Mouse (Mus musculus): Measurements from ENCODE around the gene Mrps23. TPM values are rescaled to one million over a fixed set of nuclear protein-coding genes. Genes with fewer than 3 reads are reported as not detected.
A peak's percentile ranks its signal among the peaks of the same experiment; 100 is the strongest.

The Mrps23 gene
- polyA plus RNA-seq, 1 experiment from 2014 or later: 66.6 TPM

DNA sequence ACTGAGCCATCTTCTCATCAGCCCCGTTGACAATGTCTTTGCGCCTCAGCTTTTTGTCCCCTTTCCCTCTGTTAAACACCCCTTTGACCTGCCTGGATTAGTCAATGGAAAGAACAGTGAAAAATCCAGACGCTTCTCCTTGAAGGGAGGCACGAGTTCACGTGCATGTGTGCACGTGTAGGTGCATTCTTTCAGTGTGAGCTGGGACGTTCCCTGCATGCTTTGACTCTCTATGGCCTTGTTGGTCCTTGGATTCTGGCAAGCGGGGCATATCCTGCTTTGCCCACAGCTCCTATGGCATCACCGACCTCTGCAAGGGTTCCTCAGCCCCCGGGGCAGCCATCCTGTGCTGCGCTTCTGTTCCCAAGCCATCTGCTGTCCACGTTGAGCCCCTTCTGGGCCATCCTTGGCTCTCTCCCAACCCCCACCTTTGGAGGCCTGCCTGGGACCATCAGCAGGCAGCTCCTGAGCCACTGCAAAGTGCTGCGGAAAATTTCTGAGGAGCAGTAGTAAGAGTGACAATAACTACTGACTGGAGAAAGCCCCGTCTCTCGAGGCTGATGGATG lies 32.2 kb upstream of the Mrps23 start:
- H3K4me2 ChIP-seq (replicated peaks; ENCODE audit: low read depth, low read length): no peak overlapping the region
- no peaks in the 10 kb centered on the region for H3K27me3 ChIP-seq (ENCODE audit: insufficient read depth, low read length)
- H3K36me3 ChIP-seq (ENCODE audit: insufficient read depth, low read length): 0 out of 2 replicates have a peak, but pooled peaks cover 2% of the 10 kb centered on the region
- no peak overlapping the region for H3K4me3 ChIP-seq (ENCODE audit: low read length)
- H3K4me1 ChIP-seq (ENCODE audit: insufficient read depth, low read length): peaks cover 26% of the 10 kb centered on the region
- WGBS: 73% methylated on average over 15 of the region's 15 CpGs
- no peak overlapping the region for H3K9ac ChIP-seq (replicated peaks; ENCODE audit: low read length)
- H3K9me3 ChIP-seq (ENCODE audit: low read length): no peaks in the 10 kb centered on the region
- ATAC-seq (ENCODE audit: low FRiP score, low TSS enrichment): no peak
- no peak overlapping the region for H3K27ac ChIP-seq (ENCODE audit: low read length)

DNA sequence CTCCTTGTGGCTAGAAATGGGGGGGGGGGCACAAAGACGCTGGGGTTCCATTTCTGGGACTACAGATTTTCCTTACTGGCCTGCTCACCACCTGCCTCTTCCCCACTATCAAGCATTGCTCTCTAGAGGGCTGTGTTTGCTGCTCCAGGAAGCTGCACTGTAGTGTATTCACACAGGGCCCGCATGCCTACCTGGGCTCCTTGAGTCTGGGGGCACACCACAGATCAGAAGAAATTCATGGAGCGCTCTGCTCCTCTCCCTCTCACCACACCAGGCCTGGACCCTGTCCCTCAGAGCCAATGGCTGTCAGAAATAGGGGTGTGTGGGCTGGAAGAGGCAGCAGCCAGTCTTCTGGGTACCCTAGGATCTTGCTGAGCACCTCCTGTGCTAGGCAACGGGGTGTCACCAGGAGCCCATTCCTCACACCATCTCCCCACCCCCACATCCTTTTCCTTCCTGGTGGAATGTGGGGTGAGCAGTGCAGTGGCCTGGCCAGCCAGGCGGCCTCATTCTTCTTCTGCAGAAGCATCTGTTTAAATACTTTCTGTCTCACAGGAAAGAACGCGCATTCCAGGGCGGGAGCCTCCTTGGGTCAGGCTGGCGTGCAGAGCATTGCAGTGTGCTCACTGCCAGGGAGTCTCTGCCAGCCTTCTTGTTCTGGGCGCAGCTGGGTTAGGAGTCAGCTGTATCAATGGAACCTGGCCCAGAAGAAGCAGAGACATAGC lies 31.4 kb upstream of the Mrps23 start:
- ATAC-seq (ENCODE audit: low FRiP score, low TSS enrichment): peak; percentile 76
- WGBS: 28% methylated on average over 10 of the region's 10 CpGs
- no peaks in the 10 kb centered on the region for H3K27me3 ChIP-seq (ENCODE audit: insufficient read depth, low read length)
- H3K9ac ChIP-seq (replicated peaks; ENCODE audit: low read length): 0 out of 2 replicates have a peak overlapping the region, but pooled peaks have one; percentile 31
- no peak overlapping the region for H3K4me3 ChIP-seq (ENCODE audit: low read length)
- 0 out of 2 replicates have a peak, but pooled peaks cover 2% of the 10 kb centered on the region for H3K36me3 ChIP-seq (ENCODE audit: insufficient read depth, low read length)
- peak overlapping the region; percentile 77 for H3K27ac ChIP-seq (ENCODE audit: low read length)
- H3K4me2 ChIP-seq (replicated peaks; ENCODE audit: low read depth, low read length): no peak overlapping the region
- no peaks in the 10 kb centered on the region for H3K9me3 ChIP-seq (ENCODE audit: low read length)
- H3K4me1 ChIP-seq (ENCODE audit: insufficient read depth, low read length): peaks cover 26% of the 10 kb centered on the region

- H3K9me3 ChIP-seq (ENCODE audit: low read length): no peaks in the 10 kb centered on the region
- no peak overlapping the region for H3K4me3 ChIP-seq (ENCODE audit: low read length)
- H3K27me3 ChIP-seq (ENCODE audit: insufficient read depth, low read length): no peaks in the 10 kb centered on the region
- 18% methylated on average over 9 of the region's 9 CpGs for WGBS
- ATAC-seq (ENCODE audit: low FRiP score, low TSS enrichment): peak; percentile 25; the same call in 1 of the 2 replicates
- peak overlapping the region; percentile 77 for H3K27ac ChIP-seq (ENCODE audit: low read length)
- peaks cover 26% of the 10 kb centered on the region for H3K4me1 ChIP-seq (ENCODE audit: insufficient read depth, low read length)
- H3K4me2 ChIP-seq (replicated peaks; ENCODE audit: low read depth, low read length): no peak overlapping the region
- 0 out of 2 replicates have a peak, but pooled peaks cover 6% of the 10 kb centered on the region for H3K36me3 ChIP-seq (ENCODE audit: insufficient read depth, low read length)
- H3K9ac ChIP-seq (replicated peaks; ENCODE audit: low read length): 0 out of 2 replicates have a peak overlapping the region, but pooled peaks have one; percentile 31
These were observed 30.7 kb upstream of the Mrps23 start for GRCm38 (mm10) chr11:88173386-88174025.

- 19% methylated on average over 6 of the region's 6 CpGs for WGBS
- Histone ChIP-seq H3K36me3 (ENCODE audit: insufficient read depth, low read length) (peaks cover 8% of the 10 kb centered on the region; the same call in 1 of the 2 replicates), H3K4me1 (ENCODE audit: insufficient read depth, low read length) (peaks cover 33% of the 10 kb centered on the region), H3K27ac (ENCODE audit: low read length) (peak overlapping the region; percentile 88), H3K9ac (replicated peaks; ENCODE audit: low read length) (peak overlapping the region; percentile 57; the same call in 1 of the 2 replicates), H3K9me3 (ENCODE audit: low read length) (no peaks in the 10 kb centered on the region), H3K4me2 (replicated peaks; ENCODE audit: low read depth, low read length) (0 out of 2 replicates have a peak overlapping the region, but pooled peaks have one; percentile 5), H3K27me3 (ENCODE audit: insufficient read depth, low read length) (no peaks in the 10 kb centered on the region), H3K4me3 (ENCODE audit: low read length) (no peak overlapping the region)
- peak; percentile 11; the same call in 1 of the 2 replicates for ATAC-seq (ENCODE audit: low FRiP score, low TSS enrichment)
These were observed 23.7 kb upstream of the Mrps23 start for GRCm38 (mm10) chr11:88180467-88180958.

DNA sequence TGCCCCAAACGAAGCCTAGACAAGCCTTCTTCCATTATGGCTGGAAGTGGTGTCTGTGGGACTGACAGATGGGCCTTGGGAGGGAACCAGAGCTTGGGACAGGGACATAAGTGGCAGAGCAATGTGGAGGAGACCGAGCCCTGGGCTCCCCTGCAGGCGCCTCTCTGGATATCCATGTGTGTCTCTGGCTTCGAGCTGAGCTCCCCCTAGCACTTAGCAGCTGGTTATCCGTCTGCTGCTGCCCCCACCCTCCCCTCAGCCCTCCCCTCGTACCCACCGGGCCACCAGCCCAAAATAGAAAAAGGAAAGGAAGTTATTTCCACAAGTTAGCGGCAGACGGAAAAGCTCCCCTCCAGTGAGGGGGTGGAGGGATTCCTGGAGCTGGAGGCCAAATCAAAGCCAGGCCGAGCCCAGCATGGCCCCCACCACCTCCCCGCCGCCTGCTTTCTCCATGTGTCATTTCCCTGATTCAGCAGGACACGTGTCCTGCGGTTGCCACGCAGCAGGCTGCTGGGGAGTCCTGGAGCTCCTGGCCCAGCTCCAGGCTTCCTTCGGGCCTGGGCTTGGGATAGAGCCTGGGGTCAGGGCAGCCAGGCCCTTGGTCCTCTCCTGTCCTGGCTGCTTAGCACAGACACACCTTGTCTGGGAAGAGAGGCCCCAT lies 23.1 kb upstream of the Mrps23 start:
- 0 out of 2 replicates have a peak overlapping the region, but pooled peaks have one; percentile 5 for H3K4me2 ChIP-seq (replicated peaks; ENCODE audit: low read depth, low read length)
- peaks cover 33% of the 10 kb centered on the region for H3K4me1 ChIP-seq (ENCODE audit: insufficient read depth, low read length)
- 27% methylated on average over 16 of the region's 16 CpGs for WGBS
- peak; percentile 84 for ATAC-seq (ENCODE audit: low FRiP score, low TSS enrichment)
- H3K27ac ChIP-seq (ENCODE audit: low read length): peak overlapping the region; percentile 88
- H3K27me3 ChIP-seq (ENCODE audit: insufficient read depth, low read length): no peaks in the 10 kb centered on the region
- peaks cover 8% of the 10 kb centered on the region; the same call in 1 of the 2 replicates for H3K36me3 ChIP-seq (ENCODE audit: insufficient read depth, low read length)
- no peak overlapping the region for H3K4me3 ChIP-seq (ENCODE audit: low read length)
- no peak overlapping the region; the same call in 1 of the 2 replicates for H3K9ac ChIP-seq (replicated peaks; ENCODE audit: low read length)
- no peaks in the 10 kb centered on the region for H3K9me3 ChIP-seq (ENCODE audit: low read length)

GRCm38 (mm10) chr11:88184632-88185180 lies 19.5 kb upstream of the Mrps23 start:
- H3K27ac ChIP-seq (ENCODE audit: low read length): no peak overlapping the region

DNA sequence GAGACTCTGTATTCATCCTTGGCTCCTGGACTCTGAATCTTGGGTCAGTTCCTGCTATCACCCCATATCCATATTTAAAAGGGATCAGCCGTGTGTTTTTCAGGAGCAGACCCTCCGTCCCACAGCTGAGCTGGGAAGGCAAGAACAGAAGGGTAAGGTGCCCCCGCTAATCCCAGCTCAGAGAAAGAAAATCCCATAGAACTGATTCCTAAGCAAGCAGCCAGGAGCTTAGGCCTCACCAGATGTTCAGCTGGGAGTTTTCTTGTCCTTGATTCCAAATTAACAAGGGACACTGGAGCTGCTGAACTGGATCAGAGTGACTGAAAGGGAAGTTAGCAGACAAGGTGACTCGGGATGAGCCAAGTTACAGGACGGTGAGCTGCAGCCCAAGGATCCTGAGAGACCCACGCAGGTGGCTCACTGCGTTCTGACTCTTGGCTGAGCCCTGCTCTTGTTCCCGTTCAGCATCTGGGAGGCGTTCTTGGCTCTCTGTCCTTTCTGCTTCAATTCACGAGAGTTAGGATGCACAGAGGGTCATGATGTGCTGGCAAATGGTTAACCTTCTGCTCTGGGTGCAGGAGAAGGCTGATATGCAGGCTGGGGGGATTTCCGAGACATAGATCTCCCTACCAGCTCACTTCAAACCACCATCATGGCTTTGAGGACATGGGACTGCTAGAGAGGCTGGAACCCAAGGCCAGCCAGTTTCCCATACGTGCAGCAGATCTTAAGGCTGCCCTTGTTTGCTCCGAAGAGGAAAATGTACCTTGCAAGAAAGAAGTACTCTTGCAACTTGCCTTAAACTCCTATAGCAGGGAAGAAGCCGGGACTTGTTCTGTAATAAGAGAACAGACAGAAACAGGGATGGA lies 17.9 kb upstream of the Mrps23 start:
- Histone ChIP-seq H3K27me3 (ENCODE audit: insufficient read depth, low read length) (peaks cover 3% of the 10 kb centered on the region; the same call in 1 of the 2 replicates), H3K9ac (replicated peaks; ENCODE audit: low read length) (peak overlapping the region; percentile 55; the same call in 1 of the 2 replicates), H3K4me1 (ENCODE audit: insufficient read depth, low read length) (peaks cover 37% of the 10 kb centered on the region), H3K27ac (ENCODE audit: low read length) (no peak overlapping the region), H3K4me2 (replicated peaks; ENCODE audit: low read depth, low read length) (no peak overlapping the region), H3K4me3 (ENCODE audit: low read length) (no peak overlapping the region), H3K9me3 (ENCODE audit: low read length) (no peaks in the 10 kb centered on the region), H3K36me3 (ENCODE audit: insufficient read depth, low read length) (peaks cover 4% of the 10 kb centered on the region; the same call in 1 of the 2 replicates)
- WGBS: 72% methylated on average over 14 of the region's 14 CpGs
- ATAC-seq (ENCODE audit: low FRiP score, low TSS enrichment): no peak

More at GRCm38 (mm10) chr11:88184632-88185180, 19.5 kb upstream of the Mrps23 start:
- Histone ChIP-seq H3K4me1 (ENCODE audit: insufficient read depth, low read length) (peaks cover 53% of the 10 kb centered on the region), H3K9ac (replicated peaks; ENCODE audit: low read length) (no peak overlapping the region), H3K4me3 (ENCODE audit: low read length) (no peak overlapping the region), H3K36me3 (ENCODE audit: insufficient read depth, low read length) (peaks cover 4% of the 10 kb centered on the region; the same call in 1 of the 2 replicates), H3K9me3 (ENCODE audit: low read length) (no peaks in the 10 kb centered on the region), H3K27me3 (ENCODE audit: insufficient read depth, low read length) (no peaks in the 10 kb centered on the region), H3K4me2 (replicated peaks; ENCODE audit: low read depth, low read length) (no peak overlapping the region)
- 88% methylated on average over 17 of the region's 17 CpGs for WGBS
- ATAC-seq (ENCODE audit: low FRiP score, low TSS enrichment): no peak

- no peak for ATAC-seq (ENCODE audit: low FRiP score, low TSS enrichment)
- Histone ChIP-seq H3K36me3 (ENCODE audit: insufficient read depth, low read length) (peaks cover 4% of the 10 kb centered on the region; the same call in 1 of the 2 replicates), H3K27ac (ENCODE audit: low read length) (peak overlapping the region; percentile 37; the same call in 1 of the 2 replicates), H3K4me1 (ENCODE audit: insufficient read depth, low read length) (peaks cover 31% of the 10 kb centered on the region), H3K4me2 (replicated peaks; ENCODE audit: low read depth, low read length) (peak overlapping the region; percentile 52; the same call in 1 of the 2 replicates), H3K9ac (replicated peaks; ENCODE audit: low read length) (peak overlapping the region; percentile 55), H3K9me3 (ENCODE audit: low read length) (no peaks in the 10 kb centered on the region), H3K4me3 (ENCODE audit: low read length) (no peak overlapping the region), H3K27me3 (ENCODE audit: insufficient read depth, low read length) (peaks cover 9% of the 10 kb centered on the region)
- 41% methylated on average over 2 of the region's 2 CpGs for WGBS
These were observed 17.3 kb upstream of the Mrps23 start for GRCm38 (mm10) chr11:88186947-88187243.

Data from kidney, embryonic 16.5 days (tissue).